Mouse (Mus musculus) intestine, embryonic 14.5 days (tissue): Measurements from ENCODE around the gene Grm2. TPM values are rescaled to one million over a fixed set of nuclear protein-coding genes. Genes with fewer than 3 reads are reported as not detected.
"Not testable (repeated sequence)": the region's sequence is repeated elsewhere in the genome, so short reads cannot be mapped to it uniquely, and the experiment has no call there.

Source experiments
- ATAC-seq: fragments of 200-750 bp; cut with Nextera tagmentation; replicated peaks from 2 replicates; pipeline ENCODE4 v1.8.0; 2017; ENCODE audit warnings: low read depth, moderate number of reproducible peaks, moderate TSS enrichment, moderate library complexity; ENCODE audit not compliant: low FRiP score, low TSS enrichment
- DNase-seq: peaks from one replicate; pipeline ENCODE4 v3.0.0-alpha.2; 2018; ENCODE audit warnings: low spot score
- H3K27ac ChIP-seq: fragments of 300-500 bp; sonication (generic); 2 replicates; pipeline ENCODE4 v1.5.1; 2014; ENCODE audit warnings: low read depth, mild to moderate bottlenecking, control low read depth
- H3K27me3 ChIP-seq: fragments of 300-500 bp; sonication (generic); replicated peaks from 2 replicates; pipeline ENCODE4 v1.6.1; 2014; ENCODE audit warnings: low read length, control low read depth; ENCODE audit not compliant: control insufficient read depth, insufficient read depth
- H3K36me3 ChIP-seq: fragments of 300-500 bp; sonication (generic); 2 replicates; pipeline ENCODE4 v1.6.1; 2014; ENCODE audit warnings: low read length, control low read depth; ENCODE audit not compliant: control insufficient read depth, insufficient read depth
- H3K4me1 ChIP-seq: fragments of 300-500 bp; sonication (generic); replicated peaks from 2 replicates; pipeline ENCODE4 v1.6.1; 2014; ENCODE audit warnings: low read length, control low read depth, mixed read lengths; ENCODE audit not compliant: control insufficient read depth, insufficient read depth
- H3K4me2 ChIP-seq: fragments of 300-500 bp; sonication (generic); 2 replicates; pipeline ENCODE4 v1.6.1; 2014; ENCODE audit warnings: low read length
- H3K4me3 ChIP-seq: fragments of 300-500 bp; sonication (generic); 2 replicates; pipeline ENCODE4 v1.5.1; 2014; ENCODE audit warnings: low read depth, low read length, control low read depth, mixed read lengths
- H3K9ac ChIP-seq: fragments of 300-500 bp; sonication (generic); 2 replicates; pipeline ENCODE4 v1.6.1; 2014; ENCODE audit warnings: mild to moderate bottlenecking, low read length
- H3K9me3 ChIP-seq: fragments of 300-500 bp; sonication (generic); 2 replicates; pipeline ENCODE4 v1.6.1; 2016; ENCODE audit warnings: low read length, control low read depth; ENCODE audit not compliant: control insufficient read depth
- WGBS: fragments of 180-500 bp; shearing (Covaris S2); extraction: QIAGEN DNeasy Blood & Tissue Kit; methylation state at CpG from one replicate; pipeline ENCODE4 v1.1.7; 2014; 5-methylcytosine and 5-hydroxymethylcytosine counted together
- polyA plus RNA-seq: library from polyadenylated mRNA; unstranded; fragments of >200 nt; fragmentation: Nextera tagmentation; extraction: Ambion mirVana; gene quantifications from 2 replicates; pipeline ENCODE4 v1.2.1, GENCODE M21; 2014

Grm2 gene
- polyA plus RNA-seq, 1 experiment from 2014 or later: not detected

DNA sequence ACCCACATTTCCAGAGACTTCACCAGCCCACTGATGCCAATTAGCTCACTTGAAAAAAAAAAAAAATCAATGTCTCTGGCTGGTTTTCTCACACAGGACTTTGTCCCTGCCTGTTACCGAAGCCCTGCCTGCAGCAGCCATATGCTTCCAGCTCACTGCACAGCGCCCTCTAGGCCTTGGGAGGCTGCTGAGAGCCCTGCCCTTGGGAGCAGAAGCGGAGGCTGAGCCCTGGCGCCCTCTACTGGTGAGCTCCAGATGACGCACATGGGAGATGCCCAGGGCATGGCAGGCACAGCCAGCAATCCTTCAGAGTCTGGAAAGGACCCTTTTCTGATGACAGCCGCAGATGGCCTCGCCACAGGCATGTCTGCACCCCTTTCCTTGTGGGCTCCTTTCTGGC lies 12.8 kb downstream of the Grm2 start:
- Histone ChIP-seq H3K9ac (no peak overlapping the region), H3K36me3 (no peaks in the 10 kb centered on the region), H3K4me2 (no peak overlapping the region), H3K9me3 (no peaks in the 10 kb centered on the region), H3K27ac (no peak overlapping the region), H3K4me3 (no peak overlapping the region), H3K27me3 (no peaks in the 10 kb centered on the region; the same call in 1 of the 2 replicates), H3K4me1 (no peaks in the 10 kb centered on the region)
- ATAC-seq: no peak
- WGBS: 35% methylated on average over 7 of the region's 7 CpGs
- peak; percentile 86 for DNase-seq

DNA sequence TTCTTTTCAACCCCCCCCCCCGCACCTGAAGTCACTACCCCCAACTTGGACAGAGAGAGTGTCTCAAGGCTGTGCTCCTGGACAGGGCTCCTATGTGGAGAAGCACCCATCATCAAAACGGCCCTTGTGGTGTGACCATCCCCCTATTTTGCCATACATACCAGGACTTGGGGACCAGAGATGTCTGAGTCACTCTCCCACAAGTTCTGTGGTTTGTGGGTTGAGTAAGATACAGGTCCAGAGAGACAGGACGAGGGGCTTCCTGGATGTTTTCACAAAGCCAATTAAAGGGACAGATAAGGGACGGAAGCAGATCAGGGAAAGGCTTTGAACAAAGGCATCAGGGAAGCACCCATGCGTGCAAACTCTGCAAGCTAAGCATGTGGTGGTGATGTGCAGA lies 14.5 kb downstream of the Grm2 start:
- Histone ChIP-seq H3K27ac (no peak overlapping the region), H3K27me3 (no peaks in the 10 kb centered on the region), H3K36me3 (no peaks in the 10 kb centered on the region), H3K9ac (no peak overlapping the region), H3K9me3 (no peaks in the 10 kb centered on the region), H3K4me2 (no peak overlapping the region), H3K4me1 (no peaks in the 10 kb centered on the region), H3K4me3 (no peak overlapping the region)
- ATAC-seq: no peak
- 55% methylated on average over 5 of the region's 5 CpGs for WGBS
- no peak for DNase-seq

DNA sequence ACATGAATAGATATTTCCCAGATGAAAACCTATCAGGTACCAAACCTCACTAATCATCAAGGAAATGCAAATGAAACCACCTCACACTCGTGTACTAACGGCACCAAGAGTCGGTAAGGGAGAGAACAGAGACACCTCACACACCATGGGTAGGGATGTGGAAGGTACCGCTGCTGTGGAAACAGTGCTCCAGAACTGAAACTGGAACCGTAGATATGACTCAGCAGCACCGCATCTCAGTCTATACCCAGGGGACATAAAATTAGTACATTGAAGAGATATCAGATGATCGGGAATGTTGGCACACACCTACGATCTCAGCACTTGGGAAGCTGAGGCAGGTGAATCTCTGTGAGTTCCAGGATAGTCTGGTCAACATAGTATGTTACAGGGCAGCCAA lies 17.7 kb downstream of the Grm2 start:
- H3K9ac ChIP-seq: no peak overlapping the region
- H3K4me3 ChIP-seq: no peak overlapping the region
- no peaks in the 10 kb centered on the region for H3K9me3 ChIP-seq
- no peaks in the 10 kb centered on the region for H3K4me1 ChIP-seq
- H3K4me2 ChIP-seq: no peak overlapping the region
- ATAC-seq (no peak), DNase-seq (no peak)
- H3K27ac ChIP-seq: no peak overlapping the region
- H3K27me3 ChIP-seq: no peaks in the 10 kb centered on the region
- WGBS: 93% methylated on average over 8 of the region's 8 CpGs
- H3K36me3 ChIP-seq: no peaks in the 10 kb centered on the region

DNA sequence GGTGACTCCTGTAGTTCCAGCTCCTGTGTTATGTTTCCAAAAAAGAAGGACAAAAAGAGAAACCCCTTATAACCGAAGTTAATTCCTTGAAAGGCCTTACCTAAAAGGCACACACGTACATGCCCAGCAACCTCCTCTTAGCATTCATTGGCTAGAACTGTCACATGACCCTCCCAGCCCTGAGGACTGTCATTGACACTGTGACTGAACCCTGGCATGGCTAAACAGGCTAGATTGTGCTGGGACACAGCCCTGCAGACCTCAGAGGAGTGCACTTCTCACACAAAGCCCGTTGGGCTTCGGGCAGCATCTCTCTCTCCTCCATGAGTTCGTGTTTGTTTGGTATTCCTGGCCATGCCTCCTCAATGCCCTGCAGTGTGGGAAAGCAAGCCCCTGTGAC lies 23.7 kb downstream of the Grm2 start:
- WGBS: 65% methylated on average over 5 of the region's 5 CpGs
- no peak for ATAC-seq
- Histone ChIP-seq H3K4me1 (no peaks in the 10 kb centered on the region), H3K27me3 (no peaks in the 10 kb centered on the region), H3K4me2 (no peak overlapping the region), H3K27ac (no peak overlapping the region), H3K36me3 (no peaks in the 10 kb centered on the region), H3K9me3 (no peaks in the 10 kb centered on the region), H3K4me3 (no peak overlapping the region), H3K9ac (no peak overlapping the region)
- no peak for DNase-seq

DNA sequence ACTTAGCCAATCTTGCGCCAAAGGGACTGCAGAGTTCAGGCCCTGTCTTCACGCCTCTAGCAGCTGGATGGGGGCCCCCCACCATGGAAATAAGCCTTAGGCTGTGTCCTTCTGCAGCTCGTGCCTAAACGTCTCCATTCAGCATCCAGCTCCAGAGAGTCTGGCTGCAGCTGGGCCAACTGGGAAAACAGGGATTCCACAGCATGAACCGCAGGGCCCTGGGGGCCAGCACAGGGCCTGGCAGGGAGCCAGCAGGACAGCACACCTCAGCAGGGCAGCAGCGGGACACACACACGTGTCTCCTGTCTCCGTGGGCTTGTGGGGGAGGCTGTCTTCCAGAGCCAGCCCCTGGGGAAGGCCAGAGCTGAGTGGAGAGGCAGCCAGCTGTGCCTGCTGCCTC lies 28.1 kb downstream of the Grm2 start:
- H3K4me3 ChIP-seq, H3K4me2 ChIP-seq, H3K9me3 ChIP-seq, H3K27me3 ChIP-seq, H3K36me3 ChIP-seq, H3K9ac ChIP-seq, H3K4me1 ChIP-seq, ATAC-seq, DNase-seq, H3K27ac ChIP-seq: not testable (repeated sequence)
- 21% methylated on average over 8 of the region's 8 CpGs for WGBS

DNA sequence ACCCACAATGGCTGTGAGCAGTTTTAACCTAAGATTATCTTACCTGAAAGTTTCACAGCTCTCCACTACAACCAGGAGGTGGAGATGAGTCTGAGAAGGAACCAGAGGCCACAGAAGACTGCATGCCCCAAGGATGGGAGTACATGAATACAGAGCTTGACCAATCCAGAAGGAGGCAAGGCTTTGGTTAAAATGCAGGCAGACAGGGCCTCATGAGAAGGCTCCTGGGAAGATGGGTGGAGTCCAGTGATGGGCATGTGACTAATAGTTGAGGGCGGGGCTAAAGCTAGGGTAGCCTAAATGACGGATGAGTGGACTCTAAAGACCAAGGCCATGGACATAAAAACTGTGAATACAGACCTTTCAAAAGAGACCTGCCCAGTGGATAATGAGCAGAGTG lies 29.6 kb downstream of the Grm2 start, which contains the start of gene Iqcf6:
Gene Iqcf6, plus strand, starts transcription at position 301 of the 400 bp plus-strand sequence.
- no peak for DNase-seq
- no peak within 1 kb of the TSS for H3K4me3 ChIP-seq
- no peaks in the 10 kb centered on the region for H3K36me3 ChIP-seq
- 76% methylated on average over 2 of the region's 2 CpGs for WGBS
- H3K4me2 ChIP-seq: no peak within 1 kb of the TSS
- H3K27me3 ChIP-seq: no peaks in the 10 kb centered on the region
- no peaks in the 10 kb centered on the region for H3K4me1 ChIP-seq
- H3K27ac ChIP-seq: no peak within 1 kb of the TSS
- no peaks in the 10 kb centered on the region for H3K9me3 ChIP-seq
- no peak for ATAC-seq
- no peak within 1 kb of the TSS for H3K9ac ChIP-seq

DNA sequence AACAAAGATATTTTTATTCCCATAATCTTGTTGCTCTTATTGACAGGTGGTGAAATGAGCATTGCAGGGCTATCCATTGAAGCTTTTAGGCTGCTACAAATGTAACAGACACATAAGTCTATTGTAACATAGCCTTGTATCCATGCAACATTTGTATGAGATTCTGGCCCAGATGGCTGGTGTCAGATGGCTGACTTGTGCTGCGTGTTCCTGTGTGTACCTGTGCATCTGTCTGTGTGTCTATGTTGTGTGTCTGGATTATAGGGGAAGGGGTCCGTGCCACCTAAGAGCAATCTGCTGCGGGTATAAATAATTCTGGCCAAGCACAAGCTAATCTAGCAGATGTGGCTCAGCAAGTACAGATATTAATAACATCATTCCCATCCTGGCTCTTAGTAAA lies 38.4 kb downstream of the Grm2 start:
- Histone ChIP-seq H3K9me3 (peaks cover 5% of the 10 kb centered on the region; the same call in 1 of the 2 replicates), H3K36me3 (no peaks in the 10 kb centered on the region), H3K9ac (no peak overlapping the region), H3K27ac (no peak overlapping the region), H3K4me2 (no peak overlapping the region), H3K4me3 (no peak overlapping the region), H3K4me1 (no peaks in the 10 kb centered on the region), H3K27me3 (no peaks in the 10 kb centered on the region)
- ATAC-seq (no peak), DNase-seq (no peak)
- WGBS: 81% methylated on average over 3 of the region's 3 CpGs

DNA sequence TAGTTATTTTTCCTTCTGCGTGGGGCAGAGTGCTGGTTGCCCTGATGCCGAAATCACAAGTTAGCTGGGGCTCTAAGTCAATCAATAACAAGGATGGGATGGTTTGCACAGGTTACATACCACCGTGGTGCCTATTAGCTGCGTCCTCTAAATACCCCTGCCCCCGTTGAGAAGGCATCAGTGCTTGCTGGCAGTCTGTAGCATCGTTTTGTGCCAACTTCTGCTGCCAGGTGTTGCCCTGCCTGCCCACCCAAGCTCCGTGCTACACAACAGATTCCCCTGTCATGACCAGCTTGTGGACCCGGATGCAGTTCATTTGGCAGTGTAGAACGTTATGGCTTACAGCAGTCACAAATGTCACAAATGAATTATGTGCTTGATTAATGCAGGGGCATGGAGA lies 39.6 kb downstream of the Grm2 start:
- Histone ChIP-seq H3K4me3 (no peak overlapping the region), H3K27me3 (no peaks in the 10 kb centered on the region), H3K4me2 (no peak overlapping the region), H3K9me3 (peaks cover 5% of the 10 kb centered on the region; the same call in 1 of the 2 replicates), H3K36me3 (no peaks in the 10 kb centered on the region), H3K4me1 (no peaks in the 10 kb centered on the region), H3K27ac (no peak overlapping the region), H3K9ac (no peak overlapping the region)
- ATAC-seq (no peak), DNase-seq (no peak)
- WGBS: 81% methylated on average over 9 of the region's 9 CpGs

DNA sequence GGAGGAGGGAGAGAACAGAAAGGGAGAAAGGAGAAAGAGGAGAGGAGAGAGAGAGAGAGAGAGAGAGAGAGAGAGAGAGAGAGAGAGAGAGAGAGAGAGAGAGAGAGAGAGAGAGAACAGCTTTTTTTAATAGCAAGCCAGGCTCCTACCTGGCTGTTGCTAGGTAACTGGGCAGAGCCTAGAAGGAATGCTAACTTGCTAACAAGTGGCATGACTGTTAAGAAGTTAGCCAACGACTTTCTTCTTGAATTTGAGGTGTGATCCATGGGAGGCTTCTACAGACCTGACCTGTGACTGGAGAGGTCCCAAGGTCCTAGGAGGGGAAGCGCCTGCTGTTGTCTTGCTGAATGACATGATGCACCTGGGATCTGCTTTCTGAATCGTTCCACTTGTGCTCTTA lies 41.3 kb downstream of the Grm2 start:
- H3K9me3 ChIP-seq: peaks cover 5% of the 10 kb centered on the region; the same call in 1 of the 2 replicates
- no peaks in the 10 kb centered on the region for H3K36me3 ChIP-seq
- H3K27me3 ChIP-seq: no peaks in the 10 kb centered on the region
- DNase-seq (no peak), ATAC-seq (no peak)
- H3K4me1 ChIP-seq: no peaks in the 10 kb centered on the region
- no peak overlapping the region for H3K4me3 ChIP-seq
- H3K4me2 ChIP-seq: no peak overlapping the region
- no peak overlapping the region for H3K27ac ChIP-seq
- WGBS: 41% methylated on average over 3 of the region's 3 CpGs
- H3K9ac ChIP-seq: no peak overlapping the region
